Mouse (Mus musculus) ES-E14 (cell line): Measurements from ENCODE around the gene Dcaf5.

ENCODE experiments used
- CHD2 ChIP-seq: IDR thresholded peaks from 2 replicates; pipeline ENCODE4 v1.6.1; 2014; ENCODE audit warnings: mild to moderate bottlenecking, low read depth, low read length, inconsistent platforms
- MAFK ChIP-seq: IDR thresholded peaks from 2 replicates; pipeline ENCODE4 v1.6.1; 2014; ENCODE audit warnings: mild to moderate bottlenecking, low read depth, low read length, inconsistent platforms; ENCODE audit not compliant: insufficient read depth
- ZC3H11A ChIP-seq: IDR thresholded peaks from 2 replicates; pipeline ENCODE4 v1.6.1; 2012; ENCODE audit warnings: low read depth, mild to moderate bottlenecking, inconsistent platforms, low read length, borderline replicate concordance

DNA sequence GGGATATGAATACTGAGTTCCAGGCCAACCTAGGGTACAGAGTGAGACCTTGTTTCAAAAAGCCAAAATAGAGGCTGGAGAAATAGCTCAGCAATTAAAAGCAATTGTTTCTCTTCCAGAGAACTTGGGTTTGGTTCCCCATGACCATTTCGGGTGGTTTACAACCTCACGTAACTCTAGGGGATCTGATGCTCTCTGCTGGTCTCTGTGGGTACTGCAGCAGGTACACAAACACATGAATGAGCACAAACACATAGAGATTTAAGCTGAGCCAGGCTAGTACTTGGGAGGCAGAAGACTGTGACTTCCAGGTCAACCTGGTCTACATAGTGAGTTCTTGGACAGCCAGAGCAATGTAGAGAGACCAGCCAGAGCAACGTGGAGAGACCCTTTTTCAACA is 28.6 kb downstream of the Dcaf5 start:
- TF ChIP-seq CHD2 = no peak
- 0 out of 2 replicates have a peak, but pooled peaks have one; percentile 23 for TF ChIP-seq MAFK
- no peak for TF ChIP-seq ZC3H11A
